Mouse (Mus musculus): ENCODE results near the gene Nadsyn1.

Nadsyn1 gene

DNA sequence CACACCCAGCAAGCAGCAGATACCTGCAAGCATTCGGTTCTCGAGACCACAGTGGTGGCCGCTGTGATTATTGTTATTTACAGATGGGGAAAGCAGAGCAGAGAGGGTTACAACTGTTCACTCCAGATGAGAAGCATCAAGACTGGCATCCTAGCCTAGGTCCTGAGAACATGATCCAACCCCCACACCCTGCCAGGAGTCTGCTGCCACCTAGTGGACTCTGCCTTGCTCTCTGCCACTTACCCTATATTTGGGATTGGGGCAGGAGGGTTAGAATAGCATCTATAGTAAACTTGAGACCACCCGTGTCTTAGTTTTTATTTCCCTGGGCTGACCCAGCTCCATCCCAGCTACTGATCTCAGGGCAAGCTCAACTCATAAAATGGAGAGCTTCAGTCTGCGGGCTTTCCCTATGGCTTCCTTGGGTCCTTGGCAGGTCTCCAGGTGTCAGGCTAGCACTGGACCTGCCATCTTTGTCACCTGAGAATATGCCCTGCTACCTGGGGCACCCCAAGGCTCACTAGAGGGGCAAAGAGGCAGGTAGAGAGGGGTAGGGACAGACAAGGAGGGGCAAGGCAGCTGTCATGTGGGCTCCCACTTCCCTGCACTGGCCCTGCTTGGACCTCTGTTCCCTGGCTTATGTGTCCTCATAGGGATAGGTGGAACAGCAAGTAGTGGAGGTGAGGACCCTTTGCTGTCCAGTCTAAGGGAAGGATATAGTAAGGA lies 68.5 kb downstream of the Nadsyn1 start:
- DNase-seq (ENCODE audit: low spot score in 2 of 2), result no peak

DNA sequence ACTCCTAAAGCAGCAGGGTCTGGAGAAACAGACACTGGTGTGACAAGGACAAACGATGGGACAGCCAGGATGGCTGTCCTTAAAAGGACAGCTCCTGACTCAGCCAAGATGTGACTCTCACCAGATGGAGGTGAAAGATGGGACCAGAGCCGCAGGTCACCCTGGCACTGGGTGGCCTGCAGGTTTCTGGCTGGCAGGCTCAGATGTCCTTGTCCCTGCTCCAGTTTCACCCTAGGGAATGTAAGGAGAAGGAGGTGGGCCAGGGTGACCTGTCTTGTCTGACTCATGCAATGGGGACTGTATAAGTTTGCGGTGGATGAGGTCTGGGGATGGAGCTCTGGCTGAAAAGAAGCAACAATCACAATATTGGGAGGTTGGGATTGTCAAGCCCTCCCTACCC lies 70.0 kb downstream of the Nadsyn1 start:
- DNase-seq (ENCODE audit: low spot score in 2 of 2), result no peak

DNA sequence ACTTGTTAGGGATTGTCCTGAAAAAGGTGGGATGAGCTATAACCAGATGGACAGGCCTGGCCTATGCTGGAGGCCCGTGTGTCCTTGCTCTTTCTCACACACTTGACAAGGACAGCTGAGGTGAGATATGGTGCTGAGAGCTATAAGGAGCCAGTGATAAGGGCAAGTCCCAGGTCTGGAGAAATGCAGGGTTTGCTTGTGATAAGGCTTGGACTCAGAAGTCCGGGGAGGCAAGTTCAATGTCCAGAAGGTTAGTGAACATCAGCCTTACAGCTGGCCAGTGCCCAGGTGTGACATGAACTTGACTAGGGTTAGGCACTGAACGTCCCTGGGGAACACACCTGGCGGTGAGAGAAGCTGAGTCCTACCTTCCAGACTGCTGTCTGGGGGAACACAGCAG lies 70.6 kb downstream of the Nadsyn1 start:
- no peak for DNase-seq (ENCODE audit: low spot score in 2 of 2)

DNA sequence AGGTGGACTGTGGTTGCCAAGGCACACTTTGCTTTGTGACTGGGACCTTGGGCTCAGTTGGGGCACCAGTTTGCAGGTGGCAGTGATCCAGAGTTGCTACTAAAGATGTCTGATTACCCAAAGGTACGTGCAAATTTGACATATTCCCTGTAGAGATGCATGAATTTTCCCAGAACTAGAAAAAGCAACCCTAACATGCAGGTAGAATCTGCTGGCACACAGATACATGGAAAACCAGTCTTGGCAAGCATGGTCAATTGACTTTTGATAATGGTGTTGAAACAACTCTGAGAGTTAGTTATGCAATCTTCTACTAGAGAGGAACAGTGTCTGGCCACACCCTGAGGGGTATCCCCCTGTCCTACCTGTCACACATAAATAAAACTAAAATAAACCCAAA lies 71.3 kb downstream of the Nadsyn1 start:
- no peak for DNase-seq (ENCODE audit: low spot score in 2 of 2)

DNA sequence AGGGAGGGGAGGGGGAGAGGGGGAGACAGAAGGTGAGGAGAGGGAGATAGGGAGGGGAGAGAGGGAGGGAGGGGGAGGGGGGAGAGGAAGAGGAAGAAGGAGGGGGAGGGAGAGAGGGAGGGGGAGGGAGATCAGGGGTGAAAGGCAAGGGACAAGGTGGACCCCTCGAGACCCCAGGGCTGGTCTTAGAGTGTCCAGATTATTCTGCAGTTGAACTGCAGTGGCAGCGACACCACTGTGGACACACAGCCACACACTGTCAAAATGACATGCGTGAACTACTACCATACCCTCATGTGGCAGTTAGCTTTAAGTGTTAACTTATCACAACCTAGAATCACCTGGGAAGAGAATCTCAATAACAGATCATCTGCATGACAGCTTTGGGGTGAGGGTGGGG lies 73.6 kb downstream of the Nadsyn1 start:
- no peak for DNase-seq (ENCODE audit: low spot score in 2 of 2)

DNA sequence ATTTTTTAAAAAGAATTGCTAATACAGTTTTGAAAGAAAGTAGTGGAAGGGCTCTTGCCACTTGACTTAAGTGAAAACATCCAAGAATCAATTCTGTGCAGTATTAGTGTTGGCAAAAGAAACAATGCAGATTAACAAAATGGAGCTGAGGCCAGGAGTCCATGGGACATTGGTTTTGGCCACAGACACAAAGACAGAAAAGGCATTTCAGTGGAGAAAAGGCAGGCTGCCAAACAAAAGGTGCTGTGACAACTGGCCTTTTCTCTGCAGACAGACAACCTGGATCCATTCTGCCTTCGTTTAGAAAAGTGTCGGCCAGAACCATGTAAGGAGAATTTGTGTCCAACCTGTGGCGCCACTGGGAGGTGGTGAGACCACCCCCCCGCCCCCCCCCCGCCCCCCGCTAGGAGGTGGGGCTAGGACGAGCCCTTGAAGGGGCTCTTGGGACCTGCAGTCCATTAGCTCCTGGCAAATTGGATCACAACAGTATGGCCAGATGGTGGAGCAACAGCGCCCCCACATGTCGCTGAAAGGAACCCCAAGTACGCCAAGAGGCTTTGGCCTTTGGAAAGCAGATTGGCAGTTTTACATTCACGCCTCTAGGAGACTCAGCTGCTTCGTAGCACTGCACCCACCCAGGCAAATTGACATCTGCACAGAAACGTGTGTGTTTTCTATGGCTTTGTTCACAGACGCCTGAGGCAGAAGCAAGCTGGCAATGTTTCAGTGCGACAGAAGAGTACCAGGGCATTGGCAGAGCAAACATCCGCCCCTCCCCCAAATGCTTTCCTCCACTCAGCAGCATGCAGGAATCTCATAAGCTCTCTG lies 74.4 kb downstream of the Nadsyn1 start:
- DNase-seq (ENCODE audit: low spot score in 2 of 2), result peak; percentile 83 to 87

Data from urinary bladder, postnatal 4 days (tissue).